Mouse (Mus musculus): ENCODE data around the gene Dnase1l2.

The Dnase1l2 gene

GRCm38 (mm10) chr17:24473612-24474275 is 30.8 kb upstream of the Dnase1l2 start, which contains the start of gene Bricd5:
Gene Bricd5 (plus strand): TSS chr17:24473884.
- in situ Hi-C loops (cut with MboI, MseI): loop anchor here (25.0 kb wide), 1 partner anchor 1389 kb away; the partner anchor contains the start of genes Mcrip2 and Wdr90

- in situ Hi-C loops (cut with MboI, MseI): loop anchor here (25.0 kb wide), 1 partner anchor 1390 kb away; the partner anchor contains the start of genes Mcrip2 and Wdr90
Measured at GRCm38 (mm10) chr17:24472512-24472911, 29.6 kb upstream of the Dnase1l2 start.

GRCm38 (mm10) chr17:24470701-24471527 is 28.0 kb upstream of the Dnase1l2 start:
- in situ Hi-C loops (cut with MboI, MseI): loop anchor here (25.0 kb wide), 1 partner anchor 1391 kb away; the partner anchor contains the start of genes Mcrip2 and Wdr90

- in situ Hi-C loops (cut with MboI, MseI): loop anchor here (25.0 kb wide), 1 partner anchor 1392 kb away; the partner anchor contains the start of genes Mcrip2 and Wdr90
Measured at GRCm38 (mm10) chr17:24469910-24470602, 27.2 kb upstream of the Dnase1l2 start, which contains the start of the genes E4f1 and Pgp. Gene E4f1 (minus strand): TSS chr17:24470313. Gene Pgp (plus strand): TSS chr17:24470392.

- in situ Hi-C loops (cut with MboI, MseI): loop anchor here (25.0 kb wide), 1 partner anchor 1393 kb away; the partner anchor contains the start of genes Mcrip2 and Wdr90
Measured at GRCm38 (mm10) chr17:24469336-24469909, 26.5 kb upstream of the Dnase1l2 start.

- in situ Hi-C loops (cut with MboI, MseI): loop anchor here (25.0 kb wide), 1 partner anchor 1394 kb away; the partner anchor contains the start of genes Mcrip2 and Wdr90
Measured at GRCm38 (mm10) chr17:24468636-24469246, 25.8 kb upstream of the Dnase1l2 start.

GRCm38 (mm10) chr17:24463374-24464133 is 20.6 kb upstream of the Dnase1l2 start:
- in situ Hi-C loops (cut with MboI, MseI): loop anchor here (25.0 kb wide), 1 partner anchor 1399 kb away; the partner anchor contains the start of genes Mcrip2 and Wdr90

GRCm38 (mm10) chr17:24462932-24463331 is 20.0 kb upstream of the Dnase1l2 start:
- in situ Hi-C loops (cut with MboI, MseI): loop anchor here (25.0 kb wide), 1 partner anchor 1399 kb away; the partner anchor contains the start of genes Mcrip2 and Wdr90

- in situ Hi-C loops (cut with MboI, MseI): loop anchor here (25.0 kb wide), 1 partner anchor 1401 kb away; the partner anchor contains the start of genes Mcrip2 and Wdr90
Measured at GRCm38 (mm10) chr17:24461580-24461979, 18.7 kb upstream of the Dnase1l2 start.

- in situ Hi-C loops (cut with MboI, MseI): loop anchor here (5.0 to 25.0 kb wide), 2 partner anchors 973 to 1407 kb away; partner anchors contain the start of genes Mcrip2 and Wdr90
Measured at GRCm38 (mm10) chr17:24455523-24456206, 12.8 kb upstream of the Dnase1l2 start.

GRCm38 (mm10) chr17:24454756-24455522 is 12.0 kb upstream of the Dnase1l2 start:
- in situ Hi-C loops (cut with MboI, MseI): loop anchor here (5.0 to 25.0 kb wide), 2 partner anchors 973 to 1407 kb away; partner anchors contain the start of genes Mcrip2 and Wdr90

- in situ Hi-C loops (cut with MboI, MseI): loop anchor here (25.0 kb wide), 1 partner anchor 1408 kb away; the partner anchor contains the start of genes Mcrip2 and Wdr90
Measured at GRCm38 (mm10) chr17:24454218-24454755, 11.4 kb upstream of the Dnase1l2 start.

- in situ Hi-C loops (cut with MboI, MseI): loop anchor here (25.0 kb wide), 1 partner anchor 1409 kb away; the partner anchor contains the start of genes Mcrip2 and Wdr90
Measured at GRCm38 (mm10) chr17:24453372-24453771, 10.5 kb upstream of the Dnase1l2 start.

GRCm38 (mm10) chr17:24451220-24451619 is 8.3 kb upstream of the Dnase1l2 start:
- in situ Hi-C loops (cut with MboI, MseI): loop anchor here (25.0 kb wide), 1 partner anchor 1411 kb away; the partner anchor contains the start of genes Mcrip2 and Wdr90

GRCm38 (mm10) chr17:24449507-24449906 is 6.6 kb upstream of the Dnase1l2 start:
- in situ Hi-C loops (cut with MboI, MseI): no loop called here

GRCm38 (mm10) chr17:24446590-24446989 is 3.7 kb upstream of the Dnase1l2 start:
- in situ Hi-C loops (cut with MboI, MseI): no loop called here

- in situ Hi-C loops (cut with MboI, MseI): no loop called here
Measured at GRCm38 (mm10) chr17:24443409-24443808, 504 bp upstream of the Dnase1l2 start.

All from T-helper 2 cell (primary cell).